Mouse (Mus musculus) limb, embryonic 11.5 days (tissue): ENCODE measurements around the gene Mettl15. TPM values are rescaled to one million over a fixed set of nuclear protein-coding genes. Genes with fewer than 3 reads are reported as not detected.

Source experiments
- ATAC-seq: fragments of 200-750 bp; cut with Nextera tagmentation; 2 replicates; pipeline ENCODE4 v1.8.0; 2017; ENCODE audit warnings: low read depth; ENCODE audit not compliant: insufficient number of reproducible peaks, low FRiP score, low TSS enrichment
- DNase-seq: peaks from one replicate; pipeline ENCODE4 v3.0.0-alpha.2; 2015; ENCODE audit warnings: low spot score
- H3K27ac ChIP-seq: fragments of 300-500 bp; sonication (generic); replicated peaks from 2 replicates; pipeline ENCODE4 v1.5.1; 2014; ENCODE audit warnings: low read depth, mild to moderate bottlenecking, low read length
- H3K27me3 ChIP-seq: fragments of 300-500 bp; sonication (generic); 2 replicates; pipeline ENCODE4 v1.6.1; 2014; ENCODE audit warnings: mild to moderate bottlenecking, low read length, mixed read lengths; ENCODE audit not compliant: control insufficient read depth, insufficient read depth
- H3K36me3 ChIP-seq: fragments of 300-500 bp; sonication (generic); 2 replicates; pipeline ENCODE4 v1.6.1; 2014; ENCODE audit warnings: mild to moderate bottlenecking, low read length, moderate library complexity, mixed read lengths; ENCODE audit not compliant: control insufficient read depth, insufficient read depth
- H3K4me1 ChIP-seq: fragments of 300-500 bp; sonication (generic); 2 replicates; pipeline ENCODE4 v1.6.1; 2014; ENCODE audit warnings: low read length, mixed read lengths; ENCODE audit not compliant: control insufficient read depth, insufficient read depth
- H3K4me2 ChIP-seq: fragments of 300-500 bp; sonication (generic); 2 replicates; pipeline ENCODE4 v1.6.1; 2014; ENCODE audit warnings: low read depth, mild to moderate bottlenecking, moderate library complexity; ENCODE audit not compliant: severe bottlenecking
- H3K4me3 ChIP-seq: fragments of 300-500 bp; sonication (generic); 2 replicates; pipeline ENCODE4 v1.5.1; 2014; ENCODE audit warnings: low read depth, low read length
- H3K9ac ChIP-seq: fragments of 300-500 bp; sonication (generic); 2 replicates; pipeline ENCODE4 v1.6.1; 2014; ENCODE audit warnings: mild to moderate bottlenecking, low read length
- H3K9me3 ChIP-seq: fragments of 300-500 bp; sonication (generic); 2 replicates; pipeline ENCODE4 v1.6.1; 2016; ENCODE audit warnings: low read length; ENCODE audit not compliant: control insufficient read depth
- WGBS: fragments of 180-500 bp; shearing (Covaris S2); extraction: QIAGEN DNeasy Blood & Tissue Kit; methylation state at CpG from one replicate; pipeline ENCODE4 v1.1.7; 2014; 5-methylcytosine and 5-hydroxymethylcytosine counted together
- polyA plus RNA-seq: library from polyadenylated mRNA; unstranded; fragments of >200 nt; fragmentation: Nextera tagmentation; extraction: Ambion mirVana; gene quantifications from 2 replicates; pipeline ENCODE4 v1.2.1, GENCODE M21; 2014

The Mettl15 gene
- 7.8 and 8.3 TPM in 2 replicates for polyA plus RNA-seq

DNA sequence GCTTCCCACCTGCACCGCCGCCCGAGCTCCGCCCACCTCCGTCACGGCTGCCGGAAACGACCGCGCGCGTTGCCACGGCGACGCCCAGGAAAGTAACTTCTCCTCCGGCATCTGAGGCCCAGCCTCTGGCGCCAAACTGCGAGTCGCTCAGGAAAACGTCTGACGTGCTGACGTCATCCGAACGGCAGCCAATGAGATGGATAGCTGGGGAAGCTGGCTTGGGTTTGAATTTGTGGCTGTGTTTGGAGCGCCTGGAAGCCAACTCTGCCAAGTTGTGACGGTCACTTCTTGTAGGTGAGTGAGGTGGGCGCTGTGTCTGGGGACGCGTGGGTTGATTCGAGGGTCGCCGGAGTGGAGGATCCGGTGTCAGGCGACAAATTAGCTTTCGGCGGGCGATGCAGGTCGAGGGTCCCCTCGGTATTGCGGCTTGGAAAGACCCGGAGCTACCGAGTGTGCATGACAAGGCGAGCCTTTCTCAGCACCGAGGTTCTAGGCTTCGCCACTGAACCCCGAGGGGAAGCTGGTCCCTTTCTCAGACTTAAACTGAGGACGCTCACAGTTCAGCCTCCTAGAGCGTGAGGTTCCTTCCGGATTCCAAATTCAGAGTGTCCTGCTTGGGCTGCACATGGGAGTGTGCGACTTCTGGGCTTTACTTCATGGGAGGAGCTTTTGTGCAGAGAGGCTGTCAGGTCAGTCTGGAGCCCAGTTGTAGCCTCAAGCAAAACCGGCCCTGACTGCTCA lies at the start of gene Mettl15, which contains the start of gene Kif18a:
TSS of gene Mettl15 (minus strand) at position 149 of the 741 bp plus-strand sequence.
TSS of gene Kif18a (plus strand) at position 139 of the 741 bp plus-strand sequence.
- H3K4me3 ChIP-seq, result peak within 1 kb of the TSS; percentile 68
- no peaks in the 10 kb centered on the region for H3K27me3 ChIP-seq
- WGBS, result under 1% methylated on average over 51 of the region's 51 CpGs
- peaks cover 7% of the 10 kb centered on the region; the same call in 1 of the 2 replicates for H3K4me1 ChIP-seq
- peak within 1 kb of the TSS; percentile 56 for H3K9ac ChIP-seq
- peak within 1 kb of the TSS; percentile 56 for H3K4me2 ChIP-seq
- H3K36me3 ChIP-seq, result no peaks in the 10 kb centered on the region
- no peaks in the 10 kb centered on the region for H3K9me3 ChIP-seq
- ATAC-seq (peak; percentile 98), DNase-seq (peak; percentile 96)
- H3K27ac ChIP-seq, result peak within 1 kb of the TSS; percentile 25; the same call in 1 of the 2 replicates

DNA sequence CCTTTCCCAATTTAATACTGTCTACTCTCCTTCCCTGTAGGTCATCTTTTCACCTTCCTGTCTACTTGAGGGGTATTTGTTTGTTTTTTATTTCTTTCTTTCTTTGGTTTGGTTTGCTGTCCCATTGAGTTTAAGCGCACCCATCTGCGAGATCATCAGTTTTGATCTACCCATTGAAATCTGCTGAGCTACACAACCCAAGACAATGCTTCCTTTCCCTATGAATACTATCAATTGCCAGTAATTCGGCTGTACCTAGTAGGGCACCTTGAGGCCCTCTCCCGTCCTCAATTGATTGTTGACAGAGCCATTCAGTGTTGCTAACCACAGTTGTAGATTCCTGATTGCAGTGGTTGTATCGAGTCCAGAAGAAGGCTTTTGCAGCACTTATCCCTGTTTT lies 30.8 kb upstream of the Mettl15 start:
- Histone ChIP-seq H3K4me2 (no peak overlapping the region), H3K9ac (no peak overlapping the region), H3K27ac (no peak overlapping the region), H3K27me3 (no peaks in the 10 kb centered on the region), H3K4me3 (no peak overlapping the region), H3K9me3 (no peaks in the 10 kb centered on the region), H3K4me1 (no peaks in the 10 kb centered on the region), H3K36me3 (peaks cover 7% of the 10 kb centered on the region; the same call in 1 of the 2 replicates)
- ATAC-seq (no peak), DNase-seq (no peak)
- 97% methylated on average over 5 of the region's 5 CpGs for WGBS

DNA sequence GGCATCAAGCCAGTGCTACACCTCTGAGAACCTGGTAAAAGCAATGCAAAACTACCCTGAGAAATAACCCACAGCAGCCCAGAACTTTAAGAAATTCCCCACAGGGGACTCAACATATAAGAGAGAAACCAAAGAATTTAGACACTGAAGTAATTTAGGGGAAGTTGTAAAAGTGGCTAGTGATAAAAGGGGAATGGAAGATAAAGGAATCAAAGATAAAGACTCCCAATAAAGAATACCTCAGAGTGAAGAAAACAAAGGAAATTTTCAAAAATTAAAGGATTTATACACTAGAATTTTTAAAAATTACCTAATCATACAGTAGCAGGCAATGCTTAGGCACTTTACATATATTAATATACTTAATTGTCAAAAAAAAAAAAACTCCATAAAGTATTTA lies 23.1 kb upstream of the Mettl15 start:
- Histone ChIP-seq H3K27me3 (no peaks in the 10 kb centered on the region), H3K36me3 (no peaks in the 10 kb centered on the region; the same call in 1 of the 2 replicates), H3K4me1 (no peaks in the 10 kb centered on the region), H3K4me2 (no peak overlapping the region), H3K27ac (no peak overlapping the region), H3K4me3 (no peak overlapping the region), H3K9ac (no peak overlapping the region), H3K9me3 (no peaks in the 10 kb centered on the region)
- no peak for ATAC-seq
- no peak for DNase-seq

DNA sequence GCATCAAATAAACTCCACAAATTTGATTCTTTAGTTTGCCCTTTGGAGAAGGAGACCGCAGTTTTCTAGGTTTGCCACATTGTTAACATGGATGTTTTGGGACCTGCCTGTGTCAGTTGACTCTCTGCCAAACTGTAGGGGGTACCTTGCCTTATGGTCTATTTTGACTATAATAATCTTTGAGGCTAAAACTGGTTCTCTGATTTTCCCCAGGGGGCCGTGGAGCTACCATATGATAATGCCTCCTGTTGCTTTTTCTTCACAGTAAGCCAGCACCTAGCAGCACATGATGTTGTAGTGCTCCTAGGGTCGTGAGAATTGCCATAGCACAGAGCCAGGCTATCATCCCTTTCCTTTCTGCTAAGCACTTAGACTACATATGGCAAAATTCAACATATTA lies 21.7 kb upstream of the Mettl15 start:
- no peak overlapping the region for H3K9ac ChIP-seq
- no peak overlapping the region for H3K4me3 ChIP-seq
- H3K4me1 ChIP-seq, result no peaks in the 10 kb centered on the region
- no peaks in the 10 kb centered on the region for H3K27me3 ChIP-seq
- H3K4me2 ChIP-seq, result no peak overlapping the region
- H3K9me3 ChIP-seq, result no peaks in the 10 kb centered on the region
- DNase-seq (no peak), ATAC-seq (no peak)
- no peak overlapping the region for H3K27ac ChIP-seq
- 92% methylated on average over 3 of the region's 3 CpGs for WGBS
- no peaks in the 10 kb centered on the region; the same call in none of the 2 replicates for H3K36me3 ChIP-seq

DNA sequence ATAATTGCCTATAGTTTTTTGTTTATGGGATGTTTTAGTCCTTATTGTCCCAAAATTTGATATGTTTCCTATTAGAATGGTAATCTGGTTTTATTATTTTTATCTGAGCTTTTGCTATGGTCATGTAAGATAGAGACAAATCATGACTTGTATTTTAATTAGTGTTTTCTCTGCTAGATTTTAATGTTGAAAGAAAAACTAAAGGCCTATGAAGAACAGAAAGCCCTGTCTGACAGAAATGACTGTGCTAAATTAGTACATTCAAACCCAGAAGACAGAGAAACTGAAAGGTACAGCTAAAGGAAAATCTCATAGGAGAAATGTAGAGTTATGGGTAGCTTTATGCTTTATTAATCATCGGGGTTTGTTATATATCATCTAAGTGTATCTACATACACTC lies 17.6 kb upstream of the Mettl15 start:
- DNase-seq (no peak), ATAC-seq (no peak)
- Histone ChIP-seq H3K4me2 (no peak overlapping the region), H3K27me3 (no peaks in the 10 kb centered on the region), H3K36me3 (no peaks in the 10 kb centered on the region; the same call in none of the 2 replicates), H3K4me3 (no peak overlapping the region), H3K9ac (no peak overlapping the region), H3K4me1 (no peaks in the 10 kb centered on the region), H3K9me3 (no peaks in the 10 kb centered on the region), H3K27ac (no peak overlapping the region)
- 98% methylated on average over 1 of the region's 1 CpGs for WGBS

DNA sequence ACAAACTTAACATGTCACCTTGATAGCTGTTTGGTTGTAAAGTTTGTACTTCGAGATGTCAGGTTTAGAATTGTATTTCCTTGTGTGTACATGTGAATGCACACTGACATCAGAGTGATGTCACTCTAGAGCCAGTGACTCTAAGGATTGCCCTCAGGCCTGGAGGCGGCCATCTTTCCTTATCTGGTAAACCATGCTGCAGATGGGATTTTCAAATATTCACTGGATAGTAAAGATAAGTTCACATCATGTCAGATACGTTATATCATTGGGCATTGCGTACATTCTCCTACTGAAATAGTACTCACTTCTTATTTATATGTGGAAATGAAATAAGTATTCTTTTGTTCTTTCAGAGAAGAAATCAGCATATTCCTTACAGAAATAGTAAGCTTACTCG lies 15.7 kb upstream of the Mettl15 start:
- Histone ChIP-seq H3K4me2 (no peak overlapping the region), H3K27ac (no peak overlapping the region), H3K36me3 (no peaks in the 10 kb centered on the region; the same call in 1 of the 2 replicates), H3K4me1 (no peaks in the 10 kb centered on the region), H3K27me3 (no peaks in the 10 kb centered on the region), H3K4me3 (no peak overlapping the region), H3K9me3 (no peaks in the 10 kb centered on the region), H3K9ac (no peak overlapping the region)
- DNase-seq, result no peak
- 92% methylated on average over 5 of the region's 5 CpGs for WGBS
- ATAC-seq, result no peak

DNA sequence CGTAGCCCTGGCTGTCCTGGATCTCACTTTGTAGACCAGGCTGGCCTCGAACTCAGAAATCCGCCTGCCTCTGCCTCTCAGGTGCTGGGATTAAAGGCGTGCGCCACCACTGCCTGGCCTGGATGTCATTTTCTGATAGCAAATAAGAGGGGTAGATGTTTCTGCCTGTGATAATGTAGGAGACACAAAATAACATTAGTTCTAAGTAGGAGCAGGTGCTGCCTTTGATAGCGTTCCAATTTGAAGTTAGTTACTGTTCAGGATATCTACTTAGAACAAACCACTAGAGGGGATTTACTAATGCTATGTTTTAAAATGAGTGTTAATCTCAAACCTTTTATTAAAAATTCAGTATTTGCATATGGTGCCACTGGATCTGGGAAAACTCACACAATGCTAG lies 8.8 kb upstream of the Mettl15 start:
- Histone ChIP-seq H3K4me1 (no peaks in the 10 kb centered on the region), H3K27ac (no peak overlapping the region), H3K9me3 (no peaks in the 10 kb centered on the region), H3K4me2 (no peak overlapping the region), H3K36me3 (no peaks in the 10 kb centered on the region; the same call in 1 of the 2 replicates), H3K9ac (no peak overlapping the region), H3K27me3 (no peaks in the 10 kb centered on the region), H3K4me3 (no peak overlapping the region)
- DNase-seq (no peak), ATAC-seq (no peak)
- WGBS, result 89% methylated on average over 6 of the region's 6 CpGs

DNA sequence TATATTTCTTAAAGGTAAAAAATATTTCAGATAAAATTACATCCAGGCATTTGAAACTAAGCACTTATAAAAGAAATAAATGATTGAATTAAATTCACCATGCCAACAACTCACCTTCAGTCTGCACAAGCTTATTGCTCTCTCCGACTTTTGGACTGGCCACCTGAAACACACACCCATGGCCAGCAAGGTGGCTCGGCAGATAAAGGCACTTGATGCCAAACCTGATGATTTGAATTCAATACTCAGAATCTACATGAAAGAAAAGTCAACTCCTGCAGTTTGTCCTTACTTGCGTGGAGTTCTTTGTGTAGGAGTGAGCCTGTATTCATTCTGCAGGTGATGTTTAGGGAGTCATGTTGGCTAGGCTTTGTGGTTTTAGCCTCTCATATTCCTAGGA lies 3.6 kb upstream of the Mettl15 start:
- H3K4me1 ChIP-seq, result peaks cover 7% of the 10 kb centered on the region; the same call in 1 of the 2 replicates
- WGBS, result 91% methylated on average over 3 of the region's 3 CpGs
- H3K36me3 ChIP-seq, result no peaks in the 10 kb centered on the region
- no peak overlapping the region for H3K4me2 ChIP-seq
- no peak overlapping the region for H3K9ac ChIP-seq
- H3K4me3 ChIP-seq, result no peak overlapping the region
- H3K9me3 ChIP-seq, result no peaks in the 10 kb centered on the region
- no peaks in the 10 kb centered on the region for H3K27me3 ChIP-seq
- ATAC-seq, result no peak
- no peak overlapping the region for H3K27ac ChIP-seq
- DNase-seq, result no peak
